Mouse (Mus musculus): ENCODE data around the gene Mia2. TPM values are rescaled to one million over a fixed set of nuclear protein-coding genes. Genes with fewer than 3 reads are reported as not detected.
"Not testable (repeated sequence)": the region's sequence is repeated elsewhere in the genome, so short reads cannot be mapped to it uniquely, and the experiment has no call there.

The Mia2 gene
- polyA plus RNA-seq (2014; fragmentation: Nextera tagmentation; extraction: Ambion mirVana): 33.2 and 40.0 TPM in 2 replicates

DNA sequence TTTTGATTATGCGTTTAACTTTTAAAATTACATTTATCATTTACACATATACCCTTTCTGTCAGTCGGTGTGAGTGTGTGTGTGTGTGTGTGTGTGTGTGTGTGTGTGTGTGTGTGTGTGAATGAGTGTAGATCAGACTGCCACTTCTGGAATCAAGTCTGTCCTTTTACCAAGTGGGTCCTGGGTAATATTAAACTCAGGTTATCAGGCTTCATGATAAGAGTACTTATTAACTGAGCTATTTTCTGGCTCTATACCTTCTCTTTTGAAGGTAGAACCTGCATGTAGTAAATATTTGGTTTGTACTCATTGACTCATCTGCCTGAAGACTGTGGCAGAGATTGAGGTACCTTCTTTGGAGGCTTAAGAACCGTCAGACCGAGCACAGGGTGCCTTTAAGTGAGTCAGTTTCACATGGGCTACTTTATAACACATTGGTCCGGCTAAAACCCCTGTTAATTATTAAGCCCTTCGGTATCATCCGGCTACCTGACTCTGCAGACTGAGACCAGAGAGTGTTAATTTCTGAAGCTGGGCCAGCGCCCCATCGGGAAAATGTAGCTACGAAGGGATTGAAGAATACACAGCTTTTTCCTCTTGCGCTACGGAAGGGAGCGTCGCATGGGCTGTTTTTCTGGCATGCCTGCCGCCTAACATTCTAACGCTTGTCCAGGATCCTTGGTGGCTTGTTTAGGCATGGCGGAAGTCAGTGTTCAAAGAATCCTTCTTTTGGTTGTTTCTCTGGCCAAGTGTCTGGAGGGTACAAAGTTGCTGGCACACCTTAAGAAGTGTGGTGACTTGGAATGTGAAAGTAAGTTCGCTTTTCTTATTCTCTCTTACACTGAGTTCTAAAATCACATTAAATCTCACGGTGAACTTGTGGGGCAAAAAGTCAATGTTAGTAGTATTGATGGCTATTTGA is at the start of gene Mia2:
Gene Mia2 (plus strand): TSS at position 696 of the 922 bp plus-strand sequence.
- no peak within 1 kb of the TSS for H3K27ac ChIP-seq (replicated peaks in 1 of 2; ENCODE audit: control insufficient read depth in 1 of 2, insufficient read depth in 1 of 2, low read depth in 2 of 2, low read length in 2 of 2)
- WGBS: 76% methylated on average over 19 of the region's 19 CpGs
- H3K27me3 ChIP-seq (ENCODE audit: control insufficient read depth, insufficient read depth, low read length): no peaks in the 10 kb centered on the region
- no peaks in the 10 kb centered on the region for H3K36me3 ChIP-seq (ENCODE audit: control insufficient read depth, insufficient read depth, low read length)
- no peak for ATAC-seq (ENCODE audit: insufficient number of reproducible peaks, insufficient read depth, low FRiP score, low read depth)
- H3K9me3 ChIP-seq (ENCODE audit: control insufficient read depth, low read length): no peaks in the 10 kb centered on the region
- no peaks in the 10 kb centered on the region for H3K4me1 ChIP-seq (ENCODE audit: control insufficient read depth in 2 of 2, insufficient read depth in 2 of 2, low read length in 2 of 2)
- H3K4me3 ChIP-seq (ENCODE audit: control insufficient read depth in 1 of 2, insufficient read depth in 1 of 2, low read depth in 1 of 2, low read length in 2 of 2): no peak within 1 kb of the TSS
- no peak within 1 kb of the TSS for H3K4me2 ChIP-seq (ENCODE audit: low read length)
- H3K9ac ChIP-seq (ENCODE audit: low read length): no peak within 1 kb of the TSS

GRCm38 (mm10) chr12:59052470-59052869 is 43.1 kb upstream of the Mia2 start:
- peaks cover 67% of the 10 kb centered on the region for H3K36me3 ChIP-seq (ENCODE audit: control insufficient read depth, insufficient read depth, low read length)
- no peak overlapping the region for H3K9ac ChIP-seq (ENCODE audit: low read length)
- no peak overlapping the region for H3K4me2 ChIP-seq (ENCODE audit: low read length)
- 81% methylated on average over 3 of the region's 3 CpGs for WGBS
- no peaks in the 10 kb centered on the region for H3K4me1 ChIP-seq (ENCODE audit: control insufficient read depth in 2 of 2, insufficient read depth in 2 of 2, low read length in 2 of 2)
- ATAC-seq (ENCODE audit: insufficient number of reproducible peaks, insufficient read depth, low FRiP score, low read depth): no peak
- no peaks in the 10 kb centered on the region for H3K27me3 ChIP-seq (ENCODE audit: control insufficient read depth, insufficient read depth, low read length)
- H3K9me3 ChIP-seq (ENCODE audit: control insufficient read depth, low read length): no peaks in the 10 kb centered on the region
- no peak overlapping the region for H3K27ac ChIP-seq (replicated peaks in 1 of 2; ENCODE audit: control insufficient read depth in 1 of 2, insufficient read depth in 1 of 2, low read depth in 2 of 2, low read length in 2 of 2)
- no peak overlapping the region for H3K4me3 ChIP-seq (ENCODE audit: control insufficient read depth in 1 of 2, insufficient read depth in 1 of 2, low read depth in 1 of 2, low read length in 2 of 2)

DNA sequence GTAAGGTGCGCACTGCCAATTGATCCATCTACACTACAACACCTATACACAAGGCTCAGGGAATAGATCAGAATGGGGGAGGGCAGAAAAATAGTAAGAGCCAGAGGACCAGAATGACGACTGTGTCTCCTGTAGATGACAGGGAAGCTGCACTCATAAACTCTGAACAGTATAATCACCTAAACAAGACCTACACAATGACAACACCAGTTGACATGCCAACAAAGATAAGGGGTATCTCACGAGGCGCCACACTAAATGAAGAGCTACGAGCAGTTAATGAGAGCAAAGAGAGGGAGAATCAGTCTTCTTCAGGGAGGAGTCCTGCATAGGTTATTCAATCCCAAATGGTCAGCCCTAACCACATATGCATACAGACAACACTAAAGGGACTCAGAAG is 42.4 kb upstream of the Mia2 start:
- Histone ChIP-seq H3K4me2 (ENCODE audit: low read length) (no peak overlapping the region), H3K27ac (replicated peaks in 1 of 2; ENCODE audit: control insufficient read depth in 1 of 2, insufficient read depth in 1 of 2, low read depth in 2 of 2, low read length in 2 of 2) (no peak overlapping the region), H3K9ac (ENCODE audit: low read length) (no peak overlapping the region), H3K36me3 (ENCODE audit: control insufficient read depth, insufficient read depth, low read length) (peaks cover 61% of the 10 kb centered on the region), H3K4me3 (ENCODE audit: control insufficient read depth in 1 of 2, insufficient read depth in 1 of 2, low read depth in 1 of 2, low read length in 2 of 2) (no peak overlapping the region), H3K9me3 (ENCODE audit: control insufficient read depth, low read length) (no peaks in the 10 kb centered on the region), H3K4me1 (ENCODE audit: control insufficient read depth in 2 of 2, insufficient read depth in 2 of 2, low read length in 2 of 2) (no peaks in the 10 kb centered on the region), H3K27me3 (ENCODE audit: control insufficient read depth, insufficient read depth, low read length) (no peaks in the 10 kb centered on the region)
- no peak for ATAC-seq (ENCODE audit: insufficient number of reproducible peaks, insufficient read depth, low FRiP score, low read depth)
- WGBS: 72% methylated on average over 5 of the region's 5 CpGs

DNA sequence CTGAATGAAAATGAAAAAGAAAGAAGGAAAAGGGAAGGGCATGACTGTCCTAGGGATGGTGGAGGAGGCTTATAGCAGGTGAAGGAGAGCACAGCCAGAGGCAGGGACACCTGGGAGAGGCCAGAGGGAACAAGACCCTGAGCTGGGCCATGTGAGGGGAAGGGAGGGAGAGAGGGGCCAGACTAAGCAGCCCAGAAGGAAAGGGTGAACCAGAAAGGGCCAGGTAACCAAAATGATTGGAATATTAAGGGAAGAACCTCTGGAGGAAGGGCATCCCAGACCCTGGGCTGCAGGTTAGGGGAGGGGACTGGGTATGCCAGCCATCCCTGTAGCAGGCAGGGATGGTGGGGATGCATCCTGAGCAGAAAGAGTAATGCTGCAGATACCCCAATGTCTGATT is 41.6 kb upstream of the Mia2 start:
- H3K36me3 ChIP-seq (ENCODE audit: control insufficient read depth, insufficient read depth, low read length): peaks cover 61% of the 10 kb centered on the region
- H3K9ac ChIP-seq (ENCODE audit: low read length): no peak overlapping the region
- H3K4me2 ChIP-seq (ENCODE audit: low read length): no peak overlapping the region
- H3K4me1 ChIP-seq (ENCODE audit: control insufficient read depth in 2 of 2, insufficient read depth in 2 of 2, low read length in 2 of 2): 0 out of 4 replicates have a peak, but pooled peaks cover 0 to under 1% of the 10 kb centered on the region in 2 experiments
- no peak overlapping the region for H3K27ac ChIP-seq (replicated peaks in 1 of 2; ENCODE audit: control insufficient read depth in 1 of 2, insufficient read depth in 1 of 2, low read depth in 2 of 2, low read length in 2 of 2)
- H3K9me3 ChIP-seq (ENCODE audit: control insufficient read depth, low read length): no peaks in the 10 kb centered on the region
- no peak overlapping the region for H3K4me3 ChIP-seq (ENCODE audit: control insufficient read depth in 1 of 2, insufficient read depth in 1 of 2, low read depth in 1 of 2, low read length in 2 of 2)
- H3K27me3 ChIP-seq (ENCODE audit: control insufficient read depth, insufficient read depth, low read length): no peaks in the 10 kb centered on the region
- ATAC-seq (ENCODE audit: insufficient number of reproducible peaks, insufficient read depth, low FRiP score, low read depth): no peak

DNA sequence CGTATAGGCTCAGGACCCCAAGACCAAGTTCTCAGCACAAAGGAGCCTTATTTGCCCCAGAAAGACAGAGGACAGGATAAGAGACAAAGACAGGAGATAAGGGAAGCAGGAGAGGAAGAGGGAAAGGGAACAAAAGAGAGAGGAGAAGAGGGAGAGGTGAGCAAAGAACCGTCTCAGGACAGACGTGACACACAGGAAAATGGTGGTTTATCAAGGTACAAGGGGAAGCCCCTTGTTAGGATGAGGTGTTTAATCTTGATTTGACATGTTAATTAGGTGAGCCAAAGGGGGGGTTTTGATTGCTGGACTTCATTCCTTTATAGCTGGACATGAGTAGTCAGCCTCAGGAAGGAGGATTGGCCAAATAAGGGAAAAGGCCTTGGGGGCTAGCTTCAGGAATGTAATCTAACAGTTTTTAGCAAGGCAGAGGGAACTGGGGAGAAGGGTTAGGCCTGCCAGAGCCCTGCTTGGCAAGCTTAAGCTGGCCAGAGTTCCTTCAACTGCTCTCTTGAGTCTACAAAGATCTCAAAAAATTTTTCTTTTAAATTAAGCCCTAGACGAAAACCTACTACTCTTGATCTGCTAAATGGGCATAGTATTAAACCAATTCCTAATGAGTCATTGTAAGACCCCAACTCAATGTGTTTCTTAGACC is 40.3 kb upstream of the Mia2 start:
- Histone ChIP-seq H3K36me3 (ENCODE audit: control insufficient read depth, insufficient read depth, low read length) (peaks cover 53% of the 10 kb centered on the region), H3K4me1 (ENCODE audit: control insufficient read depth in 2 of 2, insufficient read depth in 2 of 2, low read length in 2 of 2) (peaks cover 6 to 12% of the 10 kb centered on the region in 2 experiments; a peak in 3 of 4 replicates), H3K4me3 (ENCODE audit: control insufficient read depth in 1 of 2, insufficient read depth in 1 of 2, low read depth in 1 of 2, low read length in 2 of 2) (no peak overlapping the region), H3K27me3 (ENCODE audit: control insufficient read depth, insufficient read depth, low read length) (no peaks in the 10 kb centered on the region), H3K4me2 (ENCODE audit: low read length) (no peak overlapping the region), H3K9ac (ENCODE audit: low read length) (no peak overlapping the region), H3K27ac (replicated peaks in 1 of 2; ENCODE audit: control insufficient read depth in 1 of 2, insufficient read depth in 1 of 2, low read depth in 2 of 2, low read length in 2 of 2) (no peak overlapping the region), H3K9me3 (ENCODE audit: control insufficient read depth, low read length) (no peaks in the 10 kb centered on the region)
- ATAC-seq (ENCODE audit: insufficient number of reproducible peaks, insufficient read depth, low FRiP score, low read depth): no peak
- 70% methylated on average over 4 of the region's 4 CpGs for WGBS

DNA sequence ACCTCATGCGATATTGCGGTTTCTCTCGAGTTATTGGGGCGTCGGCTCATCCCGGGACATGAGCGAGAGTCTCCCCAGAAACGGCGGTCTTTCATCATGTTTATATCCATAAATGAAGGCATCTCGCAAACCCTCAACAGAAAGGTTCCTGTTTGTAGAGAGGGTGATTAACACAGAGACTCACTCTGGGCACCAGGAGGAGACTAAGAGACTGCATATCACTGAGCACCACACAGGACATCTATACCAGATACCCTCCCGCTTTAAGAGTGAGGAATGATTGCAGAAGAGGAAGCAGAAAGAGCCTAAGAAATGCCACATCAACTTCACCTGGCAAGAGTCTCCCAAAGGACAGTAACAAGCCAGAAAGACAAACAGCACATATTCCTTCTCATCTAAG is 39.4 kb upstream of the Mia2 start:
- no peak for ATAC-seq (ENCODE audit: insufficient number of reproducible peaks, insufficient read depth, low FRiP score, low read depth)
- H3K27ac ChIP-seq (replicated peaks in 1 of 2; ENCODE audit: control insufficient read depth in 1 of 2, insufficient read depth in 1 of 2, low read depth in 2 of 2, low read length in 2 of 2): no peak overlapping the region

GRCm38 (mm10) chr12:59058242-59058641 is 37.4 kb upstream of the Mia2 start:
- not testable (repeated sequence) for H3K4me3 ChIP-seq (ENCODE audit: control insufficient read depth in 1 of 2, insufficient read depth in 1 of 2, low read depth in 1 of 2, low read length in 2 of 2); H3K4me2 ChIP-seq (ENCODE audit: low read length); ATAC-seq (ENCODE audit: insufficient number of reproducible peaks, insufficient read depth, low FRiP score, low read depth); H3K9me3 ChIP-seq (ENCODE audit: control insufficient read depth, low read length); H3K27me3 ChIP-seq (ENCODE audit: control insufficient read depth, insufficient read depth, low read length); H3K27ac ChIP-seq (replicated peaks in 1 of 2; ENCODE audit: control insufficient read depth in 1 of 2, insufficient read depth in 1 of 2, low read depth in 2 of 2, low read length in 2 of 2); H3K9ac ChIP-seq (ENCODE audit: low read length)
- Histone ChIP-seq H3K36me3 (ENCODE audit: control insufficient read depth, insufficient read depth, low read length) (peaks cover 35% of the 10 kb centered on the region), H3K4me1 (ENCODE audit: control insufficient read depth in 2 of 2, insufficient read depth in 2 of 2, low read length in 2 of 2) (peaks cover 6 to 13% of the 10 kb centered on the region in 2 experiments; a peak in 3 of 4 replicates)
- WGBS: 85% methylated on average over 5 of the region's 5 CpGs

More for the DNA sequence above, 39.4 kb upstream of the Mia2 start:
- no peaks in the 10 kb centered on the region for H3K27me3 ChIP-seq (ENCODE audit: control insufficient read depth, insufficient read depth, low read length)
- H3K4me3 ChIP-seq (ENCODE audit: control insufficient read depth in 1 of 2, insufficient read depth in 1 of 2, low read depth in 1 of 2, low read length in 2 of 2): no peak overlapping the region
- H3K4me2 ChIP-seq (ENCODE audit: low read length): no peak overlapping the region
- no peaks in the 10 kb centered on the region for H3K9me3 ChIP-seq (ENCODE audit: control insufficient read depth, low read length)
- H3K36me3 ChIP-seq (ENCODE audit: control insufficient read depth, insufficient read depth, low read length): peaks cover 45% of the 10 kb centered on the region
- peaks cover 6 to 13% of the 10 kb centered on the region in 2 experiments; a peak in 3 of 4 replicates for H3K4me1 ChIP-seq (ENCODE audit: control insufficient read depth in 2 of 2, insufficient read depth in 2 of 2, low read length in 2 of 2)
- H3K9ac ChIP-seq (ENCODE audit: low read length): no peak overlapping the region
- WGBS: 95% methylated on average over 11 of the region's 11 CpGs
